Mouse (Mus musculus): ENCODE measurements around the gene Eipr1. TPM values are rescaled to one million over a fixed set of nuclear protein-coding genes. Genes with fewer than 3 reads are reported as not detected.

Gene Eipr1
- polyA plus RNA-seq, 1 experiment = 16.9 TPM

GRCm38 (mm10) chr12:28823518-28823917 is 71.9 kb downstream of the Eipr1 start:
- no peak for DNase-seq (ENCODE audit: low spot score)

GRCm38 (mm10) chr12:28829502-28829901 is 77.9 kb downstream of the Eipr1 start:
- no peak for DNase-seq (ENCODE audit: low spot score)

DNA sequence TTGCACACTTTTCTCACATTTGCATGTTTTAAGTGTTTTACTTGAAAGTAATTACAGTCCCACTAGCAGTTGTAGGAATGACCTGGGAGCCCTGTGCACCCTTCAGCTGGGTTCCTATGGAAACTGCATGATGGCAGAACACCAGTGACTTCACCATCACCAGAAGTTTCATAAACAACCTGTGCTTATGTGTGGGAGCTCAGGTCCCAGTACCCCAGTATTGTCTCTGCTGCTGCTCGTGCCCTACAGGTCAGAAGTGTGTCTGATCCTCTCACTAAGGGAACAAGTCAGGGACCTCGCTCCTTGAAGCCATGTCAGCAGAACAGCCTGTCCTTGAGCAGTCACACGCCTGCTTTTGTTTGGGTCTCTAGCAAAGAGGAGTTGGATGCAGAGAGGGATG is 78.9 kb downstream of the Eipr1 start:
- no peak for DNase-seq (ENCODE audit: low spot score)

- DNase-seq (ENCODE audit: low spot score) = no peak
These were observed 79.6 kb downstream of the Eipr1 start for GRCm38 (mm10) chr12:28831066-28831733.

GRCm38 (mm10) chr12:28834266-28834665 is 82.7 kb downstream of the Eipr1 start:
- DNase-seq (ENCODE audit: low spot score) = no peak

DNA sequence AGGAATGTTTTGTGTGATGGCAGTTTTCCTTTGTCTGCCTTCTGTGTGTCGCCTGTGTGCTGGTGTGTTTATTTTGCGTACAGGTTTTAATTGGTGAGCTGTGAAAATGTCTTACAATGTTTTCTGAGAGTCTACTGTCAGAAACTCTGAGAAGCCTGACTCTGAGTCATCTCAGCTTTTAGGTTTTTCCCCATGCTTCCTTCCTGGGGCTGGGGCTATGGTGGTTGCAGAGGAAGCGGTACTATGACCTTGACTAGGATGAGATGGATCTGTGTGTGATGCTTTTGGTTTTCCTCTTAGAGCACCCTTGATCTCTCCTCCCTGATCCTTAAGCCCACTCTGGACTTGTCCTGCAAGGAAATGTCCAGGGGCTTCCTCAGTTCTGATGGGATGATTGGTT is 84.1 kb downstream of the Eipr1 start:
- DNase-seq (ENCODE audit: low spot score) = no peak

DNA sequence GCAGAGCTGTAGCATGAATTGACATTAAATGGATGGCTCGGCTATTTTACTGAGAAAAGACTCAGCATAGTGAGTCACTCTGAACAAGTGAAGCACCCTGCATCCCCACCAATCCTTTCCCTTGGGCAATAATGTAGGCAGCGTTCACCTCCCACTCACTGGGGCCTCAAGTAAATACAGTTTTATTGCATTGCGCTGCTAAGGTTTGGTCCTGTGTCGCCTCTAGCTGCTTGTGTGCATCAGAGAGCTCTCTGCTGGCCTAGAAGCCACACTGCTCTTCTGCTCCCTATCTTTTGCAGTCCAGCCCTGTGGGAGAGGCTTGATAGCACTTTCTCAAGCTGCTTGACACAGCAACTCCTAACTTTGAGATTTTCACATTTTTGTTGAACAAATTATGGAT is 86.7 kb downstream of the Eipr1 start:
- DNase-seq (ENCODE audit: low spot score) = no peak

- no peak for DNase-seq (ENCODE audit: low spot score)
These were observed 87.4 kb downstream of the Eipr1 start for GRCm38 (mm10) chr12:28838971-28839370.

DNA sequence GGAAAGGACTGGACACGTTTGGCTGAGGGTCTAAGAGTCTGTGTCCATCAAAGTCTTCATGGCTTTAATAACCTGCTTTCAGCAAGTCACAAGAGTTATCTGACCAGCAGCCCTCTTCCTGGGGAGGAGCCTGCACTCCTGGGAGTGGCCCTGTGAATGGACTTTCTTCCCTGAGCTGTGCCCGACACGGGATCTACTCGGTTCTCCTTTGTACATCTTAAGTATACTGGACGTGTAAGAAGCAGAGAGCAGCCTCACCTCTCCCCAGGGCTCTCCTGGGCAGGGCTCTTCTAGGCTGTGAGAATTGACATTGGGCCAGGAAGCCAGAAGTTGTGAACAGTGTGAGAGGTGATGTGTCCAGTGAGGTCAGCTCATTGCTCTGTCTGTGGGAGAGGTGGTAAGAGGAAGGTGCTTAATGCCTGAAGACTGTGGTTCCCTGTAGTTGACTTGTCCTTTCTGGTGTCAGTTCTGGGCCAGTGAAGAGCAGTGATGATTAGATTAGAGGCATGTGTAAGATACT is 89.6 kb downstream of the Eipr1 start:
- no peak for DNase-seq (ENCODE audit: low spot score)

GRCm38 (mm10) chr12:28845811-28846210 is 94.2 kb downstream of the Eipr1 start:
- no peak for DNase-seq (ENCODE audit: low spot score)

DNA sequence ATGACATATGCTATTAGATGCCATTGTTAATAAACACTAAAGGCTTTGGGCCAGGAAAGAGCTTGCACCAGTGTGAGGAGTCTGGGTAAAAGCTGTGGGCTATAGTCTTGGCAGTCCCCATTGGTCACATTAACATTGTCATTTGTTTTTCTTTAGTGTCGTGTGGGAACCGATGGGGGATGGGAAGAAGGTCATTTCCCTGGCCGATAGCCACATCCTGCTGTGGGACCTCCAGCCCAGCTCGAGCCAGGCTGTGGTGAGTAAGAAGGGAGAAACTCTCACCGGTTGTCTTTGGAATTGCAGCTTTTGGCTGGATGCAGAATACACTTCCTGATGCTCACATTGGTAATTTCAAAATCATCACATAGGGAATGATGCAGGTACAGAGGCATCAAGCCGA is 95.8 kb downstream of the Eipr1 start:
- DNase-seq (ENCODE audit: low spot score) = no peak

GRCm38 (mm10) chr12:28848726-28849612 is 97.4 kb downstream of the Eipr1 start:
- no peak for DNase-seq (ENCODE audit: low spot score)

GRCm38 (mm10) chr12:28859495-28860263 is 108.1 kb downstream of the Eipr1 start:
- no peak for DNase-seq (ENCODE audit: low spot score)

DNA sequence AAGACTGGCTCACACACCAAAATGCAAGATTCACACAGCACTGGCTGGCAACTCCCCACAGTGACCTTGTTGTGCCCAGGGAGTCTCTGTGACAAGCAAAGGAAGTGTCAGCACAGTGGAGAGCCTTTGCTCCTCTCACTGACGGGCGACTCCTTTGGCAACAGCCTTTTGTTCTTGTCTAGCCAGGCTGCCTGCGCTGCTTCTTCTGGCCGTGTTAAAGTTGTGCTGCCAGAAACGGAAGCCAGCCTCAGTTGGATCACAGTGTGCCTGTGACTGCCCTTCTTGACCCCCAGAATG is 108.6 kb downstream of the Eipr1 start:
- DNase-seq (ENCODE audit: low spot score) = no peak

DNA sequence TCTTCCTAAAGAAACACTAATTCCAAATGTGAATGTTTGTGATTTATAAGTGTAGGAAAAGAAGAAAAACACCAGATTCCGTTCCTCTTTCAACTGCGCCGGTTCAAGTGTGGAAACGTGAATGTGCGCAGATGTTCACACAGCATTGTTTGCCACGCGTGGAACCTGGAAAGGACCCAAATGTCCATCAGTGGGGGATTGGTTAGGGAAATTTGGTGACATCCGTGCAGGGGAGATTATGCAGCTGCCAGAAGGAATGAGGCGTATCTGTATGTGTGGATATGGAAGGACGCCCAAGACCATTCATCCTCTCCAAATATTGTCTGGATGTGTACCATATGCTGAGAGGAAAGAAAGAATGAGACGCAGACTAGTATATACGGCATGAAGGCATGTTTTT is 111.7 kb downstream of the Eipr1 start:
- no peak for DNase-seq (ENCODE audit: low spot score)

- no peak for DNase-seq (ENCODE audit: low spot score)
These were observed 114.5 kb downstream of the Eipr1 start for GRCm38 (mm10) chr12:28866121-28866520.

DNA sequence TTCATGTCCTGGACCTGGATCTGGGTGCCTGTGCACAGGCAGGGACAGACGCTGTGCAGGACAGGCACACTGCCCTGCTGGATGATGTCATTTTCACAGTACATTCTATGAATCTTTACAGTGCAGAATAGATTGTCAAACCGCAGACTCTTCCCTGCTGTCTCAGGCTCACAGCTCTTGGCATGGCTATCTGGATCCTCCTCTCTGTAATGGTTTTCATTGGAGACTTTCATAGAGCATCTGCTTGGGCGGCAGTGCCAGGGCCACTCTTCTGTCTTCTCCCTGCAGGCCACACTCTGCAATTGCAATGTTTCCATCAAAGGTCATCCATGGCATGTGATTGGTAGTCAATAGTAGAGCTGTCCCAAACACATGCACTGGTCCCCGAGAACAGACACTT is 117.2 kb downstream of the Eipr1 start:
- DNase-seq (ENCODE audit: low spot score) = no peak

DNA sequence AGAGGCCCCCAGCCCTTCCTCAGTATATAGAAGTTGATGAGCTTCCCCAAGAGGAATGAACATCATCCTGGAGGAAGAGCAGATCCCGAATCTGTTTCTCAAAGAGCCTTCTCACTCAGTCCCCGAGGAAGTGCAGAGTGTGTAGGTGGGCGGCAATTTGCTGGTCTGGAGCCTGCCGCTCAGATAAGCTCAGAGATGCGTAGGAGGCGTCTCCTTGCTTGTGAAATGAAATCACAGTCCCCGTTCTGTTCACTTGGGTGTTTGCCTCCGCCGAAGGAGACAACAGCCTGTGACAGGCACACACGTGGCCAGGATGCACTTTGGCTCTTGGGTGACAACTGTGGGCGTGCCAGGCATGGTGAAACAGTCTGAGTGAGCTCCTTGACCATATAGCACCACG is 120.7 kb downstream of the Eipr1 start:
- no peak for DNase-seq (ENCODE audit: low spot score)

- DNase-seq (ENCODE audit: low spot score) = no peak
These were observed 123.2 kb downstream of the Eipr1 start for GRCm38 (mm10) chr12:28874781-28875251.

GRCm38 (mm10) chr12:28875471-28875870 is 123.9 kb downstream of the Eipr1 start:
- no peak for DNase-seq (ENCODE audit: low spot score)

DNA sequence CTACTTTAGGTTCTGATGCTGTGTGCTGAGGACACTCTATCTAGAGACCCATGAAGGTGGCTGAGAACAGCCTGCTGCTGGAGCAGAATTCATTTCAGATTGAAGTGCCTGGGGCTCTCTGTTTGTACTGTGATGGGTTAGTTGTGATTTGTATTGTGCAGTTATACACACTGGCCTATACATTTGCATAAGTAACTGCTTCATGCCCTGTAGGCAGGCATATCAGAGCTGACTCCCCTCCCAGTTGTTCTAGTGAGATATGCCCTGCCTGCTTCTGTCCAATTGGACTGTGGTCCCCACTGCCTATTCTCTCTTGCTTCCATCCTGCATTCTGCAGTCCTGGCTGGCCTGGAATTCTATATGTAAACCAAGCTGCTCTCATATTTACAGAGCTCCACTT is 128.9 kb downstream of the Eipr1 start:
- DNase-seq (ENCODE audit: low spot score) = no peak

DNA sequence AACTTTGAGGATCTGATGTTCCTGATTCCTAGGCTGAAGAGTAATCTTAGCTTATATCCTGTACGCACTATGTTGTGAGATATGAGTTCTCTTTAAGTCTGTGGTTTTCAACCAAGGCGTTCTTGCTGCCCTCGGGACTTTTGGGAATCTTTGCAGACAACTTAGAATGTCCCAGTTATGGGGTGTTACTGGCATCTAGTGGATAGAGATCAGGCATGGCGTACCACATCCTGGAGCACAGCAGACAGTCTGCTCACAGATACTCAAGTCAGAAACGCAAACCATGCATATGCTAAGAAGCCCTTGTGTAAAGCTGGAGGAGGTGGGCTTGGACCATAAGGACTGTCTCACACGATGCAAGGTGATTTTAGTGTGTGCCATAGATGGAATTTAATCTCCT is 136.1 kb downstream of the Eipr1 start:
- DNase-seq (ENCODE audit: low spot score) = no peak

Measured in urinary bladder, adult 2 months (tissue).